Mouse (Mus musculus) lung, postnatal 0 days (tissue): ENCODE results near the gene Capn13.

Source experiments
- CTCF ChIP-seq: IDR thresholded peaks from 2 replicates; pipeline ENCODE4 v1.5.1; 2016; ENCODE audit warnings: antibody characterized with exemption, mild to moderate bottlenecking
- EP300 ChIP-seq: IDR thresholded peaks from 2 replicates; pipeline ENCODE4 v1.6.1; 2016; ENCODE audit warnings: antibody characterized with exemption, mild to moderate bottlenecking, control low read depth

GRCm38 (mm10) chr17:73329071-73329470, 71.6 kb downstream of the Capn13 start:
- TF ChIP-seq EP300 (no peak), CTCF (no peak)
